Mouse (Mus musculus): ENCODE measurements around the gene Saa2.
"Not testable (repeated sequence)": the region's sequence is repeated elsewhere in the genome, so short reads cannot be mapped to it uniquely, and the experiment has no call there.

The Saa2 gene

GRCm38 (mm10) chr7:46751490-46751889 is at the start of gene Saa2:
Gene Saa2 (plus strand): TSS chr7:46751790.
- no peak for DNase-seq (ENCODE audit: low spot score in 2 of 2)

- peak; percentile 85 to 97 for DNase-seq (ENCODE audit: low spot score in 2 of 2)
These were observed 41.2 kb upstream of the Saa2 start, which contains the start of gene Saal1 for GRCm38 (mm10) chr7:46710390-46710844. Gene Saal1 (minus strand): TSS chr7:46710680.

- no peak for DNase-seq (ENCODE audit: low spot score in 2 of 2)
These were observed 39.3 kb upstream of the Saa2 start for GRCm38 (mm10) chr7:46712250-46712649.

- peak; percentile 65 to 86 for DNase-seq (ENCODE audit: low spot score in 2 of 2)
These were observed 37.1 kb upstream of the Saa2 start for GRCm38 (mm10) chr7:46714518-46714917.

- no peak for DNase-seq (ENCODE audit: low spot score in 2 of 2)
These were observed 36.0 kb upstream of the Saa2 start, which contains the start of gene Saa3 for GRCm38 (mm10) chr7:46715600-46715999. Gene Saa3 (minus strand): TSS chr7:46715700.

- DNase-seq (ENCODE audit: low spot score in 2 of 2): no peak
These were observed 34.7 kb upstream of the Saa2 start for GRCm38 (mm10) chr7:46716897-46717296.

- no peak for DNase-seq (ENCODE audit: low spot score in 2 of 2)
These were observed 32.9 kb upstream of the Saa2 start for GRCm38 (mm10) chr7:46718591-46719270.

- DNase-seq (ENCODE audit: low spot score in 2 of 2): no peak
These were observed 32.1 kb upstream of the Saa2 start for GRCm38 (mm10) chr7:46719526-46719925.

- DNase-seq (ENCODE audit: low spot score in 2 of 2): no peak
These were observed 31.1 kb upstream of the Saa2 start for GRCm38 (mm10) chr7:46720460-46720859.

GRCm38 (mm10) chr7:46723354-46723753 is 28.2 kb upstream of the Saa2 start:
- DNase-seq (ENCODE audit: low spot score in 2 of 2): no peak

GRCm38 (mm10) chr7:46723849-46724248 is 27.7 kb upstream of the Saa2 start:
- no peak for DNase-seq (ENCODE audit: low spot score in 2 of 2)

GRCm38 (mm10) chr7:46724396-46724795 is 27.2 kb upstream of the Saa2 start:
- no peak for DNase-seq (ENCODE audit: low spot score in 2 of 2)

- DNase-seq (ENCODE audit: low spot score in 2 of 2): no peak
These were observed 24.0 kb upstream of the Saa2 start for GRCm38 (mm10) chr7:46727584-46727983.

- no peak for DNase-seq (ENCODE audit: low spot score in 2 of 2)
These were observed 19.1 kb upstream of the Saa2 start, which contains the start of gene Saa4 for GRCm38 (mm10) chr7:46732458-46732857. Gene Saa4 (minus strand): TSS chr7:46732603.

- peak; percentile 32 to 70 for DNase-seq (ENCODE audit: low spot score in 2 of 2)
These were observed 16.6 kb upstream of the Saa2 start for GRCm38 (mm10) chr7:46734983-46735382.

- DNase-seq (ENCODE audit: low spot score in 2 of 2): no peak
These were observed 12.8 kb upstream of the Saa2 start for GRCm38 (mm10) chr7:46738561-46739460.

GRCm38 (mm10) chr7:46740041-46740440 is 11.5 kb upstream of the Saa2 start:
- DNase-seq (ENCODE audit: low spot score in 2 of 2): not testable (repeated sequence)

- DNase-seq (ENCODE audit: low spot score in 2 of 2): not testable (repeated sequence)
These were observed 8.7 kb upstream of the Saa2 start, which contains the start of gene Saa1 for GRCm38 (mm10) chr7:46742880-46743279. Gene Saa1 (minus strand): TSS chr7:46742980.

GRCm38 (mm10) chr7:46745816-46746215 is 5.8 kb upstream of the Saa2 start:
- DNase-seq (ENCODE audit: low spot score in 2 of 2): no peak

- DNase-seq (ENCODE audit: low spot score in 2 of 2): no peak
These were observed 5.2 kb upstream of the Saa2 start for GRCm38 (mm10) chr7:46746381-46746780.

- DNase-seq (ENCODE audit: low spot score in 2 of 2): no peak
These were observed 3.1 kb upstream of the Saa2 start for GRCm38 (mm10) chr7:46748459-46748858.

- DNase-seq (ENCODE audit: low spot score in 2 of 2): no peak
These were observed 9.6 kb downstream of the Saa2 start for GRCm38 (mm10) chr7:46761049-46761795.

All from spleen, postnatal 4 days (tissue).